Mouse (Mus musculus): ENCODE results near the gene Lrfn4.
A peak's percentile ranks its signal among the peaks of the same experiment; 100 is the strongest.

The Lrfn4 gene

GRCm38 (mm10) chr19:4615151-4616093 lies at the start of gene Lrfn4:
Gene Lrfn4 (minus strand): TSS chr19:4615667.
- DNase-seq, result peak; percentile 87 to 89

DNA sequence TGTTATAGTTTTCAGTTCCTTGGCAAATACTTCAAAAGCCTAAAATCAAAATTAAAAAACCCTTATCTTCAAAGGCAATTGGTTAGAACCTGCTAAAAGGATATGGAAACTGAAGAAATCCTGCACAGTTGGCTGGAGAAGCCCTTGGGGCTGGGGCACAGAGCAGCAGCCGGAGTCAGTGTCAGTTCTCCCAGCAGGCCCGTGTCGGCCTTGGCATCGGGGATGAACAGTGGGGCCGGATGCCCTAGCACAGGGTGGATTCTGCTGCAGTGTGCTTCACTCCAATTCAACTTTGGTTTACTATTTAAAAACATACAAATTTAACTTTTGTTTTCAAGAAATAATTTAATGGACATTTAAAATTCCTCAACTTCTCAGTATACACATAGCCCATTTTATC lies 42.7 kb upstream of the Lrfn4 start:
- DNase-seq, result peak; percentile 45

DNA sequence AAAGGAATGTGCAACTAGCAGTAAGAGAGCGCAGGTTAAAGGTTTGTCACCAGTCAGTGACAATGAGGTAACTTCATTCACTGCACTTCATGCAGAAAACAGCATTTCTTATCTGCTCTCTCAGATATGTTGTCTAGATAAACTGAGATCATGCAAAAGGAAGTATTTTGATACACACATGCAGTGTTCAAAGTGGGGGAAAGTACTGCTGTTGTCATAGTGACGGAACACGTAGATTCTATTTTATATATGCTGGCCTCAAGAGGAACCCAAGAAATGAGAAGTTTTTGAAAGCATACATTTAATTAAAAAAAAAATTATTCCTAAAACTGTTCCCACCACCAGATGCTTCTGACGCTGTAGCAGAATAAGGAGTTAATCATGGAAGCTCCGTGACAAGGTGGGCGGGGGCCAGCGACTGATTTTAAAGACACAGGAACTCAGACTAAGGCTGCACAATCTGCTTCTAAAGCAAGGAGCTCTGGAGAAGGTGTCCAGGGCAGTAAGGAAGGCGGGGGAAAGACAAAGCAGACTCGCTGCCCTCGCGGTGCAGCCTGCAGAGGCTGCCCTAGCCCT lies 31.5 kb upstream of the Lrfn4 start:
- DNase-seq, result no peak

DNA sequence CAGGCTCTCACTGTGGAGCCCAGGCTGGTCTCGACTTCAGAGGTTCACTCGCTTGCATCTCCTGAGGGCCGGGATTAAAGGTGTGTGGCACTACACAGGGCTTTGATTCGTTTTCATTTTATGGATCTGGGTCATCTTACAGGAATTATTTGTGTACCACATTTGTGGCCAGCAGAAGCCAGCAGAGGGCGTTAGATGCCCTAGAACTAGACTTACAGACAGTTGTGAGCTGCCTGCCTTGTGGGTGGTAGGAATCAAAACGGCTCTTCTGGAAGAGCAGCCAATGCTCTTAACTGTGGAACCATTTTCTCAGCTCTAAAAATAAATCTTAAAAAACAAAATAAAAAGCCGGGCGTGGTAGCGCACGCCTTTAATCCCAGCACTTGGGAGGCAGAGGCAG lies 28.8 kb upstream of the Lrfn4 start:
- peak; percentile 75 to 79 for DNase-seq

DNA sequence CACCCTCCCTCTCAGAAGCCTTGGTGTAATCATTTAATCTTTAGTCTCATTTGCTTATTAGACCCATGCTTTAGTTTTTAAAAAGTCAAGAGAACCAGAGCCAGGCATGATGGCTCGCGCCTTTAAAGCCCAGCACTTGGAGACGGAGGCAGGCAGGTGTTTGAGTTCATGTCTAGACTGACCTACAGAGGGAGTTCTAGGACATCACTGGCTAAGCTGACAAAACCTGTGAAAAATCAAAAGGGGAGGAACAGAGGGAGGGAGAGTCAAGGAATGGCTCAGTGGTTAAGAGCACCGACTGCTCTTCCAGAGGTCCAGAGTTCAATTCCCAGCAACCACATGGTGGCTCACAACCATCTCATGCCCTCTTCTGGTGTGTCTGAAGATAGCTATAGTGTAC lies 20.5 kb upstream of the Lrfn4 start:
- DNase-seq, result no peak

DNA sequence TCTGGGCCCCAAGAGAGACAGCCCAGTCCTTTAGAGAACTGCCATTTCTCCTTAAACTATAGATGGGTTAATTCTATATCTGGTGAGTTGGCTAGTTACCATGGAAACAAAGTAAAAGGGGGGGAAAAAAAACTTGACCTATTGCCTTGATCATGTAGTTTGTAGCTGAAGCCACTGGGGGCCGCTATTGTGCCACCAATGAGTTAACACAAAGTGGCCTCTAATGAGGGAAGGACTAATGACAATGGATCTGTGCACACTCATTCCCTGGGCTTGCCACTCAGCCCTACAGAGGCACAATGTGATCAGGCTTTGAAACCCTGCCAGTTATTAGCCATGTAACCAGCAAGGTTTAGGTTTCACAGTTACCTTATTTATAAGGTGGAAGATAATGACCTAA lies 13.4 kb upstream of the Lrfn4 start:
- peak; percentile 85 to 88 for DNase-seq

DNA sequence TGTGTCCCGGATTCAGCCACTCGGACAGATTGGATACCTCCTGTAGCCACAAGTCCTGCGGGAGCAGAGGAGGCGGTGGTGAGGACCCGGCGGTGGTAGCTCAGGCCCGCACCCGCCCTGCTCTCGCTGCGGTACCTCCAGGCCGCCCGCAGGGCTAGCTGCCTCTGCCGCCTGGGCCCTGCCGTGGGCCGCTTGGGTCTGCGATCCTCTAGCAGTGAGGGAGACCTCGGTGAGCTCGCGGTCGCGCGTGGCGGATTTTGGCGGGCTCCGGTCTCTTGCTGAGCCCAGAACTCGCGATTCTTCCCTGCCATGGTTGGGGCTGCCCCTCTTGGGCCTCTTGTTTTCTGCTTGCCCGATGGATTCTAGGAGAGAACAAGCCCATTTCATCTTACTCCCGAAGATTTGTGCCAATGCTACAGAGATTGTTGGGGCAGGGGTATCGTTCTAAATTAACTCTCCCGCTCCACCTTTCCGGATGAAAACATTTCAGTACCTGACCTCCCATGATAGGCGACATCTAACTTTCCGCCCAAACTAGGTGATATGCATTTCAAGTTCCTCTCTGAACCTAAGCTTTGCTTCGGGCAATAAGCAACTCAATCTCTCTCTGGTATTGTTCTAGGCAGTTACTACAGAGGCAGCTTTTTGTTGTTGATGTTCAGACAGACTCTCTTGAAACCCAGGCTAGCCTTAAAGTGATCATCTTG lies 10.5 kb upstream of the Lrfn4 start:
- no peak for DNase-seq

DNA sequence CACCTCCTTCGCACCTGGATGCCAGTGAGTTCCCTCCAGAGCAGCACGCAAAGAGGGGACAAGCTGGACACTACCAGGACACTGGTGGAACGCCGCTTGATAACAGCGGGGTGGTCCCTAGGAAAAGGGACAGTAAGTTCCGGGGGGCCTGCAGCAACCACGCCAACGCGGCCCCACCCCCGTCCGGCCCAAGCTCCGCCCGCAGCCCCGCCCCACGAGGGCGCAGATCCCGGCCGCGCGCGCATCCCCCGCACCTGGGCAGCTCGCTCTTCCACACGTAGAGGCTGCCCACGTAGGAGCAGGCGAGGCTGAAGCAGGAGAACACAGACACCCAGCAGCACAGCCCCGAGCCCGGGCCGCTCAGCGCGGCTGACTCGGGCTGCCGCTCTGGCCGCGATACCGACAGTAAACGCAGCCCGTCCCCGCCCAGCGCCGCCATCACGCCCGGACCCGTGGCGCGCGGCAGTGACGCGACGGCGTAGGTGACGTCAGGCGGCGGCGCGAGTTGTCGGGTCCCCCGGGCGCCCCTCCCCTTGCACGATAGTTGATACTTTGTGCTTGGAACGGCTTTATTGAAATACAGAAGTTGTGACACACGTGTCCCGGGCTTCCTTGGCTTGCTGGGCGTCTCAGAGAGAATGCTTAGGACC lies 9.8 kb upstream of the Lrfn4 start, which contains the start of gene Rce1:
TSS of gene Rce1 (minus strand) at position 463 of the 650 bp plus-strand sequence.
- peak; percentile 87 to 95 for DNase-seq

- DNase-seq, result no peak
Measured at GRCm38 (mm10) chr19:4624406-4625178, 9.1 kb upstream of the Lrfn4 start.

DNA sequence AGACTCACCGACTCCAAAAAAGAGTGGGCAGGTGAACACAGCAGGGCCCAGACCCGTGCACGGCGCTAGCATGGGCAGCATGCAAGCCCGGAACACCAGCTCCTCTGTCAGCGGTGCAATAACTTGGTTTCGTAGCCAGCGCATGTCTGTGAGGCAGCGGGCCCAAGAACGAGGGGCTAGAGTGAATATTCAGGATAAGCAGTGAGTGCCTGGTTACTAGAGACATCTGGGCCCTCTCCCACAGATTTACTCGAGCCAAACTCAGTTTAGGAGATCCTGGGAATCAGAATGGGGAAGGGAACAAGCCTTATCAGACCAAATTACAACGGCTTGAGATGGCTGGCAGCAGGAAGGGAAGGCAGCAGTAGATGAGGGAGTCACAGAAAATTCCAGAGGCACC lies 8.5 kb upstream of the Lrfn4 start:
- no peak for DNase-seq

DNA sequence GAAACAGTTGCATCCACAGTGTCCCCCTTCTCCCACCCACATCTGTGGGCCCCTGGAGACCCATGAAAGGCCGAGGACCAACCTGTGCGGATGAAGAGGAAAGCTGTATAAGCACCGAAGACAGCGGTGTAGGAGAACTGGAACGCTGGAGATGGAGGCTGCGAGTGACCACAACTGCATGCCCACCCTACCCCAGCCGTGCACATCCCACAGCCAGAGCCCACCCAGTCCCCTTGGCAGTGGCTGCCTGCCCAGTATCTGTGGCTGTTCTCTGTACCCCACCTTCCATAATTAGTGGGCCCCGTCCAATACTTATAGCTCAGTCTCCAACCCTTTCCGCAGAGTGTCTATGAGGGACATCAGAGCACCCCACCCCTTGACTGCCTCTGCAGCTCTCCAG lies 8.0 kb upstream of the Lrfn4 start:
- DNase-seq, result no peak

DNA sequence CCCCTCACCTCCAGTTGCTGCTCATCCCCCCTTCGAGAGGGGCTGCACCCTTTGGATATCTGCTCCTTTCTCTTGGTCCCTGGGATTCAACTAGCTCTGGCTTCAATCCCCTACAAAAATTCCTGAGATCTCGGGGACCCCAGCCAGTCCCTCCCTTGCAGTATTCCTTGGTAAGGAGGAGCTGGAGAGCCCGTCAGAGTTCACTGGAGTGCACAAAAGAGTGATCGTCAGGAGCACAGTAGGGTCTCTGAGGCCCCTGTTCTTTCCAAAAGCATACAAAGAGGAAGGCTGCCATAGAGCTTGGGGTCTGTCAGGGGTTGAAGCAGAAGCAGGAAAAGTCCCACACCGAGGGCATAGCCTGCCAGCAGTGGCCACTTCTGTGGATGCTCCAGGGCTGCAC lies 7.3 kb upstream of the Lrfn4 start:
- no peak for DNase-seq

DNA sequence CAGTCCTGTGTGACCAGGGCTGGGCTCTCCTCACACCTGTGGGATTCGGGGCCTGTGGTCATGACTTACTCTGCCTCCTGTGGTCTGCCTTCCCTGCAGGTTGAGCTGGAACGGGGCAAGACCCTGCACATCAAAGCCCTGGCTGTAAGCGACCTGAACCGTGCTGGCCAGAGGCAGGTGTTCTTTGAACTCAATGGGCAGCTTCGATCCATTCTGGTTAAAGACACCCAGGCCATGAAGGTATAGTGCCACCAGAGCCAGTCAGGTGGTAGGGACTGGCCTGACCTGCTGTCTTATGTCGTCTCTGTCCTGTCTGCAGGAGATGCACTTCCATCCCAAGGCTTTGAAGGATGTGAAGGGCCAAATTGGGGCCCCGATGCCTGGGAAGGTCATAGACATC lies 5.3 kb upstream of the Lrfn4 start:
- no peak for DNase-seq

- no peak for DNase-seq
Measured at GRCm38 (mm10) chr19:4619461-4619860, 4.0 kb upstream of the Lrfn4 start.

DNA sequence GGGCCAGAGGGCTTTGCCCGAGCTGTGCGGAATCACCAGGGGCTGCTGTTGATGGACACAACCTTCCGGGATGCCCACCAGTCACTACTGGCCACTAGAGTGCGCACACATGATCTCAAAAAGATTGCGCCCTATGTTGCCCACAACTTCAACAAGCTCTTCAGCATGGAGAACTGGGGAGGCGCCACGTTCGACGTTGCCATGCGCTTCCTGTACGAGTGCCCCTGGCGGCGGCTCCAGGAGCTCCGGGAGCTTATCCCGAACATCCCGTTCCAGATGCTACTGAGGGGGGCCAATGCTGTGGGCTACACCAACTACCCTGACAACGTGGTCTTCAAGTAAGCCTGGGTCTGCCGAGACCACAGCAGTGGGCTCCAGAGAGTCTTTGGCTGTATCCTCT lies 2.7 kb upstream of the Lrfn4 start:
- no peak for DNase-seq

GRCm38 (mm10) chr19:4616546-4616945 lies 1.1 kb upstream of the Lrfn4 start:
- no peak for DNase-seq

- peak; percentile 47 to 54 for DNase-seq
Measured at GRCm38 (mm10) chr19:4614305-4615150, 939 bp downstream of the Lrfn4 start.

DNA sequence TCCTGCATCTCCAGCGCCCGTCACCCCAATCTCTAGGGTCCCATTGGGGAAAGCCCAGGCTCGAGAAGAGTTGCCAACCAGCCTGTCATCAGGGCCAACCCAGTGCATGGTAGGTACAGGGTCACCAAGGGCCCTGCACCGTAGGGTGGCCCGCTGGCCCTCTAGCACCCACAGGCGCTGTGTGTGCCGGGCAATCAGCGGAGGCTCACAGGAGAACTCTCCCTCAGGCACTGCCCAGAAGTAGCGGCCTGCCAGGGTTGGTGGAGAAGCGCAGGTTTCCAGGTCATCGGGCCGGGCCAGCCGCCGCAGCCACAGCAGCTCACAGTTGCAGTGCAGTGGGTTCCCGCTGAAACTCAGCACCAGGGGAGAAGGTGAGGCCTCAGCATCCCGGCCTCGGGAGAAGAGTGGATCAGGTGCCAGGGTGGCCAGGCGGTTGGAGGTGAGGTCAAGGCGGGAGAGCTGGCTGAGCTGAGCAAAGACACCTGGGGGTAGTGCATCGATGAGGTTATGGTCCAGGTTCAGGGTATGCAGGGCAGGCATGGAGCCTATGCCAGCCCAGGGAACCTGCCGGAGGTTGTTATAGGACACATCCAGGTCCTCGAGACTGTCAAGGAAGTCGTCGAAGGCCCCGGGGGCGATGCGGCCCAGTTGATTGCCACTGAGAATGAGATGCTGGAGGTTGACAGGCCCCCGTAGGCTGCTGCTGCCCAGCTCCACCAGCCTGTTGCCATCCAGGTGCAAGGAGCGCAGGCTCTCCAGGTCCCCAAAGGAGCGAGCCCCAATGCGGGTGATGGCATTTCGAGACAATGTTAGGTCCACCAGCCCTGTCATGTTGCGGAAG lies 1.8 kb downstream of the Lrfn4 start:
- peak in 1 of 2 experiments; percentile 43 for DNase-seq

DNA sequence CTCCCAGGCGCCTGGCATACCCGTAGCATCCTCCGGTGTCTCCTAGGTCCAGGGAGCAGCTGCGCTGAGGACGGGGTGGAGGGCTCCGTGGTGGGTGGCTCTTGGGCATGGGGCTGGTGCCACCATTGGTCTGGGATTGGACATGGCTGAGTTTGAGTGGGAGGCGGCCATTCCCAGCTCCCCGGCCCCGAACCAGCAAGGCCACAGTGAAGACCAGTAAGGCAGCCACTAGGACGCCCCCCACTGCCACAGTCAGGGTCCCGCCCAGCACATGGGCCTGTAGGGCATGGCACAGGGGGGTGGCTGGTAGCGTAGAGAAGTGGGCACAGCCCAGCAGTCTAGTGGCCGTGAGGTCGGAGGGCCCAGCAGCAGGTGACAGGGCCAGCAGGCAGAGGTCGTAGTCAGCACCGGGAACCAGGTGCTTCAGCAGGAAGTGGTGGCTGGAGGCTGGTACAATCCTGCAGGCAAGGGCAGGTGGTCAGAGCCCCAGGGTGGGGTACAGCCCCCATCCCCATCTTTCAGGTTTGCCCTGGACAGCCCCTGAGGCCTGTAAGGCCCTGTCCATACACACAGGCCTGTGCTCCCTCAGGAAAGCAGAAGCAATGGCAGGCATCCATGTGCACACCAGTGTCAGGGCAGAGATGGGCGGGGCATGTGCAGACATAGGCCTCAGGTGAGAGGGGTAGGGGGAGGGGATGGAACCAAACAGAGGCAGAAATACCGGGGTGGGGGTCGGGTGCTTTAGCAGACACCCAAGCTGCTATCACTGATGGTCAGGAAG lies 3.1 kb downstream of the Lrfn4 start:
- peak in 1 of 2 experiments; percentile 41 for DNase-seq

- no peak for DNase-seq
Measured at GRCm38 (mm10) chr19:4610109-4610508, 5.4 kb downstream of the Lrfn4 start.
